Mouse (Mus musculus): ENCODE data around the gene Caprin1. TPM values are rescaled to one million over a fixed set of nuclear protein-coding genes. Genes with fewer than 3 reads are reported as not detected.

Caprin1 gene
- 100 to 1,000 TPM; 261 to 272 TPM for total RNA-seq (2023)

GRCm38 (mm10) chr2:103797491-103798009, at the start of gene Caprin1:
Gene Caprin1, minus strand, starts transcription at chr2:103797649.

GRCm38 (mm10) chr2:103760906-103761716, 36.3 kb downstream of the Caprin1 start, which contains the start of gene Nat10:
Gene Nat10, minus strand, starts transcription at chr2:103761270.

Other genes starting within 250 kb of the Caprin1 start
- 1 to 10 TPM; 8.4 to 9.6 TPM for gene Abtb2, start 231.3 kb downstream of the Caprin1 start, total RNA-seq (2023)
- gene Nat10, start 36.4 kb downstream of the Caprin1 start, total RNA-seq (2023) = 10 to 100 TPM; 27.3 to 28.9 TPM
- 10 to 100 TPM; 60.8 to 66.9 TPM for gene Lmo2, start 160.3 kb upstream of the Caprin1 start, total RNA-seq (2023)
- gene Fbxo3, start 230.1 kb upstream of the Caprin1 start, total RNA-seq (2023) = 10 to 100 TPM; 26.5 to 26.7 TPM
- not detected for gene 4931422A03Rik, start 230.7 kb upstream of the Caprin1 start, total RNA-seq (2023)